Mouse (Mus musculus) embryo, embryonic 10.5 days (tissue): ENCODE results near the gene Nmnat1.
"Not testable (repeated sequence)": the region's sequence is repeated elsewhere in the genome, so short reads cannot be mapped to it uniquely, and the experiment has no call there.

Source experiments
- DNase-seq: peaks from one replicate; pipeline ENCODE4 v3.0.0-alpha.2; 2015; ENCODE audit warnings: low spot score

Gene Nmnat1

DNA sequence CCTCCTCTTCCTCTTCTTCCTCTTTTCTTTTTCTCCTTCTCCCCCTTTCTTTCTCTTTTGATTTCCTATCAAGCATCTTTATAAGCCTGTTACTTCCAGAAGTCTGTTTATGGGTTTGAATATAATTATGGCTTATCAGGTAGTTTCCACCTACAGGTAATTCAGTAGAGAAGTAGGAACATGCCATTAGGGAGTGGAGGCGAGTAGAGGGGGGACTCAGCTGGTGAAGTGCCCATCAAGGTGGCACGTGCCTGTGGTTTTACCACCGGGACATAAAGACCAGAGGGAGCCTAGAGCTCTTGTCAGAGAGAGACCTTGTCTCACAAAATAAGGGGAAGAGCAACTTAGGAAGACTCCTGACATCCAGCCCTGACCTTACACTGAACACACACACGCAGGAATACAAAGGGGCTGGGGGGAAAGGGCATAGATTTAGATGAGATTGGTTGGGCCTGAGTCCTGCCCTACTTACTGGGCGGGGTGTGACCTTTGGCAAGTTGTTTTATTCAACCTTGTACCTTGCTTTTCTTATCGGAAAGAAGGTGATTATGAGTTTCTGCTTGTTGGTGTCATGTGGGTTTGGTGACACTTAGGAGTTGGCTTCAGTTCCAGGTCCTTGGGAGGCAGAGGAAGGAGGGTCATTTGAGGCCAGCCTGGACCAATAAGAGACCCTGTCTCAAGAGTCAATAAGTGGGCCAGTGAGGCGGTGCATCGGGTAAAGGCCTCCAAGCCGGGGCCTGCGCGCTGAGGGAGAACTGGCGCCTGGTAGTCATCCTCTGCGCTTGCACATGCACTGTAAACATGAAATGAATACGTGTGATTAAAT lies 4.6 kb upstream of the Nmnat1 start:
- DNase-seq: no peak

DNA sequence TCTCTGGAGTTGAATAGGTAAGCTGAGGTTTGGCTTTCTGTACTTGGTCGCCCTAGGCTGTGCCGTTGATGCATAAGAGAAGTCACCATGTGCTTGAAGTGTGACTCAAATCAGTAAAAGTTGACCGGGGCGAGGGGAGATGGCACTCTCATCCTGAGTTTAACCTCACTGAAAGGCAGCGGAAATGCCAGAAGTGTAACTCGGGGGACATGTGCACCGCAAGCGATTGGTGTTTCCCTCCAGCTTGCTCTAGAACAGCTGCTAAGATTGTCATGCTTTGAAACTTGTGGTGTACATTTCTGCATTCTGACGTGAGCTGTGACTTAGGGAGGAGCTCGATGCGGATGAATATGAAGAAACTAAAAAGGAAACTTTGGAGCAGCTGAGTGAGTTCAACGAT lies 2.7 kb upstream of the Nmnat1 start:
- no peak for DNase-seq

DNA sequence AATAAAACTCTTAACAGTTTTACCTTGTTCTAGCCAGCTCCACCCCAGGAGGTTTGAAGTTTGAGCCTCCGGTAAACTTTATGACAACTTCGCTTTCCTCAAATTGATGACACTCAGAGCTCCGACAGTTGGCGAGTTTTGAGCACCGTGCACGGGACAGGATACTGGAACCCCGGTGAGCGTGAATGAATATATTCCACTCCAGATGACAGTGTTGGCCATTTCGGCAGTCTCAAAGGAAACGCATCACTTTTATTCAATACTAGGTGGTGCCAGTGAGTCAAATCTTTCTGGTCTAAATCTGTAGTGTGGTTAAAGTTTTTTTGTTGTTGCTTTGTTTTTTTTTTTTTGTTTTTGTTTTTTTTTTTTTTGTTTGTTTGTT lies 814 bp upstream of the Nmnat1 start:
- DNase-seq: peak; percentile 68

DNA sequence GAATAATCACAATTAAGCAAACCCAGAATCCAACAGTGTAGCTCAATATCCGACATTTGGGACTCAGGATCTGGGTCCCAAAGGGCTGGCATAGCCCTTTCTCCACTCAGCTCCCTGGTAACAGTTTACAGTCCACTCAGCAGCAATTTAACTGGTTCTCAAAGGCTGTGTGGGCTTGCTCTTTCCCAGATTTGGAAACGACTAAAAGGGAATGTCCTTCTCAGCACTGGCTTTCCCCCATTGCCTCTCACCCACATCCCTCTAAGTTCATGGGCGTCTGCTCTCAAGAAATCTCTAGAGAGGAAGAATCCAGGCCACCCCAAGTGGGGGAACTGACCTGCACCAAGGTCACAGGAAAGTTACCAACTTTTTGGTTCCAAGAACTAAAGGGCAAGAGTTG lies 436 bp downstream of the Nmnat1 start:
- DNase-seq: no peak

DNA sequence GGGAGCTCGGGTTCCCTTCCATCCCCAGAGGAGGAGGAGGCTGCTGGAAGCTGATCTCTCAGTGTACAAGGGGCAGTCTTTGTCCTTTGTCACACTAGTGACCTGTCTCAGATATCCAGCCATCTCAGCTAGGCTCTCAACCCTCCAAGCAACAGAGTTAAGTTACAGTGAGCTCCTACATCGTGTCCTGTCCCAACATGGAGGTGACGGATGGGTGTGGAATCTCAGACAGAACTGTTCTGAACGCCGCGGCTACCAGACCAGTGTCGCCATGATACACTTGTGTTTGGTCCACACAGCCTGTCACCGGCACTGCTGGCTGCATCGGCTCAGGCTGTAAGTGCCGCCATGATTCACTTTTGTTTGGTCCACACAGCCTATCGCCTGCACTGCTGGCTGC lies 7.9 kb downstream of the Nmnat1 start, which contains the start of gene Tmem274:
Gene Tmem274 (plus strand): TSS at position 301 of the 400 bp plus-strand sequence.
- no peak for DNase-seq

DNA sequence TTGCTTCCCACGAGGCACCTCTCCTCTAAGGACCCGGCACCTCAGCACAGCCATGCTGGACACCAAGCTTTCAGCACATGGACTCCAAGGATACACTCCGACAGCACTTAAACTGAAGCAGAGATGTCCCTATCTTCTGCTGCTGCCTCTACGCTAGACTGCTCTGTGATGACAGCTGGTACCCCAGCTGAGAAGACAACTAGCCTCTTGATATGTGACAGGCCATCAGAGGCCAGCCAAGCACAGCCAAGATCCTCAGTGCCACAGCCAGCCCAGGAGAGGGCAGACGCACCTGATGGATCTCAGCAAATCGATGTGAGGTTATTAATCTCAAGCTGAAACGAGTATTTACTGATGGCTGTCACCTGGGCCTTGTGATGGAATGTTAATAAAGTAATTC lies 9.9 kb downstream of the Nmnat1 start:
- DNase-seq: no peak

DNA sequence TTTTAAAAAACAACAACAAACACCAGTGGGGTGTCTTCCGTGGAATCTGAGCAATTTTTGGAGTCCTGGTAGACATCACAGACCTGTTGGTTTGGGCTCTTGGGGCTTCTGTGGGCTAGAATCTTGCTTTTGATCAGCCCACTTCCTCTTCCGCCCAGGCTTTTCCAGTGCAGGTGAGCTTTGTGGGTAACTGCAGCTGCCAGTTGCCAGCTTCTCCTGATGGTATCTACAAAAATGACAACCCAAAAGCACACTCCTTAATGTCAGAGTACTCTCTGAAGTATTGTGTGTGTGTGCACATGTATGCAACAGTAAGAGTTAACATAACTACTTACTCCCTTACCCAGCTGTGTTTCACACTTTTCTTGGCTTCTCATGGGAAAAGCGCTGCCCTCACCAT lies 15.4 kb downstream of the Nmnat1 start:
- DNase-seq: no peak

DNA sequence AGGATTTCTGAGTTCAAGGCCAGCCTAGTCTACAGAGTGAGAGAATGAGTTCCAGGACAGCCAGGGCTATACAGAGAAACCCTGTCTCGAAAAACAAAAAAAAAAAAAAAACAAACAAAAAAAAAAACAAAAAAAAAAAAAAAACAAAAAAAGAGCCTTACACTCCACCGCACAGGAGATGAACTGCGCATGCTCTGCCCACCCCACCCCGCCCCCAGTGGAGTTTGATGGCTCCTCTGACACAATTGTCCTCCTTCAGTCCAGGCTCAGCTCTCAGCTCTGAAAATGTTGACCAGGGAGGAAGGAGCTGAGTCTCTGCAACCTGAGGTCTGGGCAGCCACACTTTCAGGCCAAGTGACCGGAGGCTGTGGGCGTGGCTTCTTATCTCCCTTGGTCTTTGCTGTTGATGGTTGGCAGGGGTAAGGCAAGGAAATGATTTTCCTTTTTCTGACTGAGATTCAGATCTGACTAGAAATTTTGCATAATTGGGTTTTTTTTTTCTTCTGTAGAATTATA lies 21.5 kb downstream of the Nmnat1 start:
- no peak for DNase-seq

DNA sequence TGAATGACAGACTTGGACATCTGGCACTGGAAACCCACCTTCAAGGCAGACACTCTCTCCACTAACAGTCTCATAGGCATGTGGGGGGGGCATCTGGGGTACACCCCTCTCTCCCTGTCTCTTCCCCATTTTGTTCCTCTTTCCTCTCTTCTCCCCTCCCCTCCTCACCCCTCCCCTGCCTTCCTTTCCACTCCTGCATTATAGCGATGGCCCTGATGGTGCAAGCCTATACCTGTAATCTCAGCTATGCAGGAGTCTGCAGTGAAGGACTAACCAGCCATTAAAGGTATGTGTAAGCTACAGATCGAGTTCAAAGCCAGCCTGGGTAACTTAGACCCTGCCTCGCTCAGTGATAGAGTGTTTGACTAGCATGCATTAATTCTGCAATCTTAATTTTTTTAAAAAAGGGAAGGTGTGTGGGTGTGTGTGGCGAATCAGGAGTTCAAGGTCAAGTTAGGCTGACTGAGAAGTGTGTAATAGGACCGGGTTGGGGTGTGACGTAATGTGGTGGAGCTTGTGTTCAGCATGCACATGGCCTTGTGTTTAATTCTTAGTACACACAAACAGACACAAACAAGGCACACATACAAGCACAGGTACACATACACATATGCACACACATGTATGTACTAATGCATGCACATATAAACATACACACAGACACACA lies 22.6 kb downstream of the Nmnat1 start:
- DNase-seq: no peak

DNA sequence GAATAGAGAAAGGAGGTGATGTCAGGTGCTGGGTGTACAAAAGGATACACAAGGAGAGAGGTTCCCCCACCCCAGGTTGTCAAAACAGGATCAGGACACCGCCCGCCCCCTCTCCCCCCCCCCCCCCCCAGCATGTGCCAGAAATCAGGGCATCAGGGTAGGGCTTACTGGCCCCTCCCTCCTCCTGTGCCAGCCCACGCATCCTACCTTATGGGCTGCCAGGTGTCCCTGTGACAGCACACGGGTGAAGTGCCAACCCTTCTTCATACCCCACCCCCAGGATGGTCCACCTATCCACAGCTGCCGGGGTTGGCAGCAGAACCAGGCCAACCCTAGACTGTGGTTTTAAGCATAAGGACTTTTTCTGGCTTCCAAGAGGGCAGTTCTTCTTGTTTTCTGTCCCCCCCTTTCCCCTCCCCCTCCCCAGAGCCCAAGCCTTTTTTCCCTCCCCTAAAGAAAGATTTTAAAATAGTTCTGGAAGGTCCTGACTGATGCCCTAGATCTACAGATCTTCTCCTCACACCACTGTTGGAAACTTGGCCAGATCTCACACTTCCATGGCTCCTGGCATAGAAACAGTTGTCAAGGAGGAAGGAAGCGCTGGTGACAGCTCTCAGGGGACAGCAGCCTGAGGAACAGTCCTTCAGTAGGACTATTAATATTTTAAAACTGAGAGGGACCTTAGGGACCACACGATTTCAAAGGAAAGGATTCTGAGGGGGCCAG lies 23.3 kb downstream of the Nmnat1 start:
- no peak for DNase-seq

DNA sequence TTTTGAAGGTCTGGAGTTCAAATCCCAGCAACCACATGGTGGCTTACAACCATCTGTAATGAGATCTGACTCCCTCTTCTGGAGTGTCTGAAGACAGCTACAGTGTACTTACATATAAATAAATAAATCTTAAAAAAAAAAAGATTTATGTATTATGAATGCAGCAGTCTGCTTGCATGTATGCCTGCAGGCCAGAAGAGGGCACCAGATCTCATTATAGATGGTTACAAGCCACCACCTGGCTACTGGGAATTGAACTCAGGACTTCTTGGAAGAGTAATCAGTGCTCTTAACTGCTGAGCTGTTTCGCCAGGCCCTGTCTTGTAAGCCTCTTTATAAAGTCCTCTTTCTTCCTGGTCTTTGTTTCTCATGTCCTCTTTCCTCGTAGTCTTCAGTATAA lies 24.5 kb downstream of the Nmnat1 start:
- not testable (repeated sequence) for DNase-seq

DNA sequence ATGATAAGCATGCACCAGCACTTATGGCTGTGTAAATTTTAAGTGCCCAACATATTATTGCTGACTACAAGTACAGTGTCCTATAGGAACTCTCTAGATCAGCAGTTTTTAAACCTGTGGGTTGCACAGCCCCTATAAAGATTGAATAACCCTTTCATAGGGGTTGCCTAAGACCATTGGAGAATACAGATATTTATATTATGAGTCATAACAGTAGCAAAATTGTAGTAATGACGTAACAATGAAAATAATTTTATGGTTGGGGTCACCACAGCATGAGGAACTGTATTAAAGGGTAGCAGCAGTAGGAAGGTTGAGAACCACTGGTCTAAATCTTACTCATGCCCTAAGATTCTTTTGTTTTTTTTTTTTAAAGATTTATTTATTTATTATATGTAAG lies 25.6 kb downstream of the Nmnat1 start:
- DNase-seq: no peak

DNA sequence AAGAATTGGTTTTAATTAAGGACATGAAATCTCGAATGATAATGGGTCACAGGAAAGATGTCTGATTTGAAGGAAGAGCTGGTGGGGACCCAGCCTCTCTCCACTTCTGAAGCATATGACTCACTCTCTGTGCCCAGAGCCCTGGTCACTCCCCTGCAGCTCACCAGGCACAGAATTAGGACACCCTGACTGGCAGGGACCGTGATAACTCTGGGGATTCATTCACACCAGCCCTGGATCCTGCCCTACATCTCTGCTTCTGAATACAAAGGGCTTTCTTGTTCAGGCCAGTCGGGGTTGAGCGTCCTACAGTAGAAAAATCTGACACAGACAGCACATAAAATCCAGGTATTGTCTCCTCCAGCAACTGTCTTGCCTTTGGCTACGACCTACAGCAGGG lies 26.5 kb downstream of the Nmnat1 start:
- no peak for DNase-seq

DNA sequence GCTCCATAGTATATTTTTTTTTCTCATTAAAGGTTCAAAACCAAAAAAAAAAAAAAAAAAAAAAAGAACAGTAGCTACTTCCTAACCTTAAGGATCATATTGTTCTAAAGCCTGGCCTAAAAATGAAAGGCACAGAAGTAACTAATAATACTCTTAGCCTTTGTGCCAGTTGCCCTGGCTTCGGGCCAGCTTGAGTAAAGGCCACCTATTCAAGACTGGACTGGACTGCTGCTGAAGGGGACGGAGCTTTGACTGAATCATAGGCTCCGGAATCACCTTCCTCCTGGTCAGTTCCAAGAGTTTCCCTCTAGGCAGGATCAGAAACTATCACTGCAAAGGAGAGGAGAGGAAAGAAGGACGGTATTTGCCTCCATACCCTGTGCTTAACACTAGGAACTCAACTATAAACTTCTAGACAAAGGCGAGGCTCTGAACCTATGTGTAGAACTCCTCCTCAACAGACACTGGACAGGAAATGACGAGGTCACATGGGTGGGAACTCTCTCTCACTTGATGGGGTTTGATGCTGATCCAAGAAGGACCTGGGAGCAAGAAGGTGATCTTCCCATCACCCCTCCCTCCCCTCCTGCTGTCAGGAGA lies 27.1 kb downstream of the Nmnat1 start:
- no peak for DNase-seq

DNA sequence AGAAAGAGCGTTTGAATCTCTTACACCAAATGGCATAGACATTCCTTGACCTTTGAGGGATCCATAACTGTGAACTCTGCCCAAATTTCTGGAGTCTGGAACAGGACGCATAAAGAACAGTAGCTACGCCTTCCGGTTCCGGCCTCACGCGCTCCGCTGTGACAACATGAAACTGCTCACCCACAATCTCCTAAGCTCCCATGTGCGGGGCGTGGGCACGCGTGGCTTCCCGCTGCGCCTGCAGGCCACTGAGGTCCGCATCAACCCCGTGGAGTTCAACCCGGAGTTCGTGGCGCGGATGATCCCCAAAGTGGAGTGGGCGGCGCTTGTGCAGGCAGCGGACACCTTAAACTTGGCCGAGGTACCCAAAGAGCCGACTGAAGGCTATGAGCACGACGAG lies 27.8 kb downstream of the Nmnat1 start:
- DNase-seq: not testable (repeated sequence)

DNA sequence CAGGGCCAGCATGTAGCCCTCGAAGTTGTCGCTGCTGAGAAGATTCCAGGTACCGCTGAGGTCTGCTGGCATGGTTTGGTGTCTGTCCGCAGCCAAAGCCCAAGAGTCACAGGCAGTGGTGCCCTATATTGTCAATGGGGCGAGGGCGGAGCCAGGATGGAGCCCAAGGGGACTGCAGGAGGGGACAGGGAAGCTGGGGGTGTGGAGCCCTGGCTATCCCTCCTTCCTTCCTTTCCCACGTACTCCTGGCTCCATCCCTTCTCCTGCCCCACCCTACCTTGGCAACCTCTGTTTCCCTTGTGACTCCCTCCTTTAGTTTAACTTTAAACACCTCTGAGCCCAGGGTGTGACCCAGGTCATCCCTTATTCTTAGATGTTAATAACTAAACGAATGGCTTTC lies 30.1 kb downstream of the Nmnat1 start, which contains the start of gene Rbp7:
Gene Rbp7 (minus strand): TSS at position 100 of the 400 bp plus-strand sequence.
- DNase-seq: no peak

DNA sequence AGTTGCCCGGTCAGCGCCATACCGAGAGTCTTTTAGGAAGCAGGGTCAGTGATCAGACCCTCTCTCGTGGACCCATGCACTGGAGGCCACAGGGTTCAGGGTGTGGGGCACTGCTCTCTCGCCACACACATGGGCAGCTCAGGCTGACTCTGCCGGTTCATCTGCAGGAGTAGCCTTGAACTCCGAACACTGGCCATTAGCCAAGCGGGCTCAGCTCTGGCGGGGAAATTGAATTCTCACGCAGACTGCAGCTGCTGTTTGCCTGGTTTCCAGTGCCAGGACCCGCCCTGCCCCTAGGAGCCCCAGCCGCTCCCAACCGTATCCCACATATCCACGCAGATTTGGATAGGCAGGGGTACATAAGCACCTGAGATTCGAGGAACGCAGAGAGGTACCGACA lies 30.7 kb downstream of the Nmnat1 start:
- DNase-seq: no peak

DNA sequence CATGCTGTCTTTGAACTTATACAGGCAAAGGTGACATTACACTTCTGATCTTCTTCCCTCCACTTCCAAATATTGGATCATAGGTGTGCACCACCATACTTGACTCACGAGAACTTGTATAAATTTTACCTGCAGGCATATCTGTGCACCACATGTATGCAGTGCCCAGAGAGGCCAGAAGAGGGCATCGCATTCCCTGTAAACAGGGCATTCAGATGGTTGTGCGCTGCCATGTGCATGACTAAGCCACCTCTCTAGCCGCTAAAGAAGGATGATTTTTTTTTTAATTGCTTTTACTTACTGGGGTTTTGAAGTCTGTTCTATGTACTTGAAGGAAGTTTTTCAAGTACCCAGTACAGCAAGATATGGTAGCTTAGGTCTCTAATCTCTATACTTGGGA lies 31.3 kb downstream of the Nmnat1 start:
- DNase-seq: peak; percentile 45

DNA sequence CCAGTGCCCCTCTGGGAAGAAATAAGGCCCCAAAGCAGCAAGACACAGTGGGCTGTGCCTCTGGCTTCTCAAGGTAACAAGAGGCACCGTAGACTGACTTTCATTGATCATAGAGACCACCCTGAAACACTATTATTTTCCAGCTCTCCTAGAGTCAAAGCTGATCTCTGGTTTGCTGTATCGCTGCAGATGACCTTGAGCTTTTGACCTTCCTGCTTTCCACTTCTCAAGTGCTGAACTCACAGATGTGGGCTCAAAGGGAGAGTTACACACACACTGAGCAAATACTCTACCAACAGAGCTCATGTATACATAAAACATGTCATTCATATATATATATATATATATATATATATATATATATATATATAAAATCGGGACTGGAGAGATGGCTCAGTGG lies 34.4 kb downstream of the Nmnat1 start:
- DNase-seq: no peak

DNA sequence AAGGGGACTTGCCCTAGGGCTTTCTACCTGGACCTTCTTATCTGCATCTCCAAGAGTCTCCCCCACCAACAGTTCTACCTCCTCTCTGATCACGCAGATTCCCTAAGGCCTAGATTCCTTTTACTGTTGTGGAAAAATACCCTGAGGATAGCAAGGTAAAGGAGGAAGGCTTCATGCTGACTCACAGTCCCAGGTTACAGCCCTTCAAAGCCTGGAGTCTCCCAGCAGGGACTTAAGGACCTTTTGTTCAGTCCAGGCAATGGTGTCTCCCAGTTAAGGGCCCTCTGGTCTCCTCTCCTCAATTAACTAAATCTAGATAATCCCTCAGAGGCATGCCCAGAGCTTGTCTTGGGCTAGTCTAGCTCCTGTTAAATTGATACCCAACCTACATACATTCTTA lies 38.7 kb downstream of the Nmnat1 start:
- DNase-seq: no peak

DNA sequence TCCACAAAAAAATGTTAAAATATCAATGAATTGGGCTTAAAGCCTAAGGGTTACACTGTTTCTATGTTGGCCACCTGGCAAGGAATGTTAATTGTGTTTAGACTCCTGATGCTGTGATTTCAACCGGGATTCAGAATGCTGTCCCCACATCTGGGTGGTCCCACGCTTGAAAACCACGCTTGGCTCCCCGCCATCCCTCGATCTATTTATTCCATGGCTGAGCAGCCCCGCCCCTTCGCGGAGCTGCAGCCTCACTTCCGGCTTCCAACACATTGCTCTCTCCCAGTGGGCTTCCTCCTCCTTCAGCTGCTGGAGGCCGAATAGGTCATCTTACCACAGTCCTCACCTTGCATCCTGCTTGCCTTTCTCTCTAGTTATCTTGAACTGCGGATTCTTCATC lies 39.1 kb downstream of the Nmnat1 start:
- peak; percentile 89 for DNase-seq

DNA sequence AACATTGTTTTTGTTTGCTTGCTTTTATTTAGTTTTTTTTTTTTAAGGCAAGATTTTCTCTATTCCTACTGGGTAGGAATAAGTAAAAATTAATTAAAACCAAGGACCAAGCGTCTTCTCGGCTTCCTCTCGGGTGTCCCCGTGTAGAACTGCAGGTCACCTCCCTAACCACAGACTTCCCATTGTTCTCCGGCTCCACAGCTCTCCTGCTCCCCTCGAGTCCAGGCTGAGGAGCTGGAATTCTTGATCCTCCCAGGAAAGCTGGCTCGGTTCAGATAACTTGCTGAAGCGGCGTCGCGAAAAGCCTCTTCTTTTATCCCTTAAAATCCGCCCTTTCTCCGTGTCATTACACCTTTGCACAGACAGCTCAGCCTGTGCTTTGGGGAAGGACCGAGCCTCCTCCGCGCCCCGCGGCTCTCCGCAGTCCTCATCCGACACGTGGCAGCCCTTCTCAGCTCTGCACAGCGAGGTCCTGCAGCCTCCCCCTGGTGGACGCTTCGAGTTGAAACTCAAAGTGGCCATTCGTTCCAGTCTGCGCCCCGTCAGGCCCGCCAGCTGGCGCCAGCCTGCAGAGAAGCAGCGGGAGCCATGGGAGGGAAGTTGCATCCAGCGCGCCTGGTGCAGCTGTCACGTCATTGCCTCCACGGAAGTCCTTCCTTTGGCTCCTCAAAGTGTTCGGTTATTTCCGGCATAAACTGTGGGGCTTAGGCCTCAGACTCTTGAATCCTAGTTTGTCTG lies 39.9 kb downstream of the Nmnat1 start:
- DNase-seq: peak; percentile 97
